22 mouse cellular contexts compared by ENCODE assay signal in the genomic region with DNA sequence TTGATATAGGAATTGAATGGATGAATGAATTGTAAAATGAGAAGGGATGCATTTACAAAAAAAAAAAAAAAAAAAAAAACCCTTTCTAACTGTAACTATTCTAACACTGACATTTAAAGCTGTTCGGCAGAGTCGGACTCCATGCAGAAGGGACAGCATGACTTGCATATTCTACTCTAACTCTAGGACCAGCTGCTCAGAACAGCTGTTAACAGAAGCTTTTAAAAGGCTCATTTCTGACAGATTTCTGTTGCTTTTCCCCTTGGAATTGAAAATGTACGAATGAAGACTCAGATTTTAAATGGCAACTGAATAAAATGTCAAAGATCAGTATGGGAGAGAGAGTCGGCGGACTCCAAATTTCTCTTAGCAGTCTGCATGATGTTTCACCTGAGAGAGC.
A peak's percentile ranks its signal among the peaks of the same experiment; 100 is the strongest.
DNase-seq lines count a peak whose midpoint lies in the region; ATAC-seq and TF ChIP-seq lines count a peak whose summit lies in the region.
"Had no signal": no experiment of that assay in that cellular context is flagged by ENCODE, and none has a peak within 500 bp of the region (broad histone marks: within the 10 kb centered on the region; RNA-seq: fewer than 3 reads in every experiment).

No protein-coding gene starts in this region.

- no peaks in the 10 kb centered on the region for H3K4me1 ChIP-seq in hindbrain, postnatal 0 days (ENCODE audit: insufficient read depth, low read length)
- H3K4me1 ChIP-seq in hindbrain, embryonic 16.5 days (ENCODE audit: control insufficient read depth, insufficient read depth, low read depth, low read length), result no peaks in the 10 kb centered on the region
- H3K4me1 ChIP-seq: neural tube, embryonic 12.5 days had no signal

- no peak overlapping the region for H3K27ac ChIP-seq in hindbrain, postnatal 0 days
- H3K27ac ChIP-seq in hindbrain, embryonic 16.5 days (ENCODE audit: low read depth, low read length), result no peak overlapping the region
- H3K27ac ChIP-seq: gastrocnemius, adult 2 months; neural tube, embryonic 12.5 days had no signal

- TF ChIP-seq CTCF in hindbrain, postnatal 0 days (IDR thresholded peaks at IDR 0.05; ENCODE audit: low read depth), result no peak

- no peaks in the 10 kb centered on the region for H3K27me3 ChIP-seq in hindbrain, postnatal 0 days (ENCODE audit: insufficient read depth, low read length)
- no peaks in the 10 kb centered on the region for H3K27me3 ChIP-seq in hindbrain, embryonic 16.5 days (replicated peaks; ENCODE audit: control insufficient read depth, insufficient read depth, low read length)
- H3K27me3 ChIP-seq: neural tube, embryonic 12.5 days had no signal

- ATAC-seq in hindbrain, postnatal 0 days, result no peak
- ATAC-seq in hindbrain, embryonic 16.5 days, result no peak
- ATAC-seq: inflammation-experienced regulatory T-cells, adult 6 months had no signal

- WGBS in hindbrain, postnatal 0 days, result 67% methylated on average over 5 of the region's 5 CpGs
- WGBS in hindbrain, embryonic 16.5 days, result 74% methylated on average over 5 of the region's 5 CpGs

- H3K9me3 ChIP-seq in hindbrain, postnatal 0 days (ENCODE audit: low read length), result no peaks in the 10 kb centered on the region
- no peaks in the 10 kb centered on the region for H3K9me3 ChIP-seq in hindbrain, embryonic 16.5 days (ENCODE audit: control insufficient read depth, low read length)
- H3K9me3 ChIP-seq: neural tube, embryonic 12.5 days had no signal

- no peak overlapping the region for H3K9ac ChIP-seq in hindbrain, postnatal 0 days (replicated peaks; ENCODE audit: low read length)
- H3K9ac ChIP-seq in hindbrain, embryonic 16.5 days (ENCODE audit: low read depth, low read length), result no peak overlapping the region
- H3K9ac ChIP-seq: neural tube, embryonic 12.5 days had no signal

- intact Hi-C loops in left cerebral cortex, postnatal 25 days (cut with DNase I), result no loop called here

- DNase-seq in hindbrain, postnatal 0 days (ENCODE audit: low spot score), result peak; percentile 4
- DNase-seq in left cerebral cortex, postnatal 25 days (ENCODE audit: low spot score in 2 of 2), result peak; percentile 21 to 28
- DNase-seq in left cerebral cortex, adult 18-20 months (ENCODE audit: low spot score in 2 of 2), result no peak
- peak; percentile 8 for DNase-seq in brain, embryonic 18.5 days (ENCODE audit: low read depth, low spot score)
- peak; percentile 18 to 63 for DNase-seq in layer of hippocampus, postnatal 14 days (ENCODE audit: low spot score in 2 of 2)
- no peak for DNase-seq in right cerebral cortex, postnatal 4 days
- DNase-seq: adrenal gland, postnatal 25 days; B cell, adult 2 months; cerebellum, adult 2 months; cerebellum, postnatal 36 days; gastrocnemius, adult 2 months; heart, postnatal 10 days; kidney, adult 2 months; kidney, postnatal 10 days; lung, postnatal 4 days; spleen, adult 18-20 months; thymus, postnatal 4 days had no signal

- no peak overlapping the region for H3K4me3 ChIP-seq in hindbrain, postnatal 0 days (ENCODE audit: low read length)
- no peak overlapping the region for H3K4me3 ChIP-seq in hindbrain, embryonic 16.5 days (ENCODE audit: low read length)
- H3K4me3 ChIP-seq: gastrocnemius, adult 2 months; neural tube, embryonic 12.5 days had no signal

- no peaks in the 10 kb centered on the region for H3K36me3 ChIP-seq in hindbrain, postnatal 0 days (ENCODE audit: insufficient read depth, low read length)
- H3K36me3 ChIP-seq in hindbrain, embryonic 16.5 days (ENCODE audit: control insufficient read depth, insufficient read depth, low read length), result no peaks in the 10 kb centered on the region
- H3K36me3 ChIP-seq: neural tube, embryonic 12.5 days had no signal

- H3K4me2 ChIP-seq in hindbrain, postnatal 0 days (ENCODE audit: low read depth, low read length), result no peak overlapping the region
- no peak overlapping the region for H3K4me2 ChIP-seq in hindbrain, embryonic 16.5 days (ENCODE audit: low read length)
- H3K4me2 ChIP-seq: heart, embryonic 11.5 days; liver, embryonic 11.5 days; neural tube, embryonic 12.5 days had no signal

Comparison
In these comparisons a context has a peak if more than half of its experiments do, and no peak if none do; other contexts are left out.
1. DNase-seq: peak in hindbrain, postnatal 0 days (single experiment), left cerebral cortex, postnatal 25 days (2 of 2), brain, embryonic 18.5 days (single experiment) and layer of hippocampus, postnatal 14 days (2 of 2); none in left cerebral cortex, adult 18-20 months (0 of 2) and right cerebral cortex, postnatal 4 days (single experiment).